Mouse (Mus musculus) G1E-ER4 (cell line): ENCODE data around the gene Oprm1. TPM values are rescaled to one million over a fixed set of nuclear protein-coding genes. Genes with fewer than 3 reads are reported as not detected.

Experiments
- GATA1 ChIP-seq: IDR thresholded peaks from one replicate; pipeline ENCODE4 v1.8.0; 2012; ENCODE audit warnings: low read length, inconsistent platforms
- polyA plus RNA-seq: library from polyadenylated mRNA; stranded (reverse); fragments of >175 nt; gene quantifications from 2 replicates; pipeline ENCODE4 v1.2.3, GENCODE M21; 2012

Oprm1 gene
- polyA plus RNA-seq, 1 experiment, result not detected

DNA sequence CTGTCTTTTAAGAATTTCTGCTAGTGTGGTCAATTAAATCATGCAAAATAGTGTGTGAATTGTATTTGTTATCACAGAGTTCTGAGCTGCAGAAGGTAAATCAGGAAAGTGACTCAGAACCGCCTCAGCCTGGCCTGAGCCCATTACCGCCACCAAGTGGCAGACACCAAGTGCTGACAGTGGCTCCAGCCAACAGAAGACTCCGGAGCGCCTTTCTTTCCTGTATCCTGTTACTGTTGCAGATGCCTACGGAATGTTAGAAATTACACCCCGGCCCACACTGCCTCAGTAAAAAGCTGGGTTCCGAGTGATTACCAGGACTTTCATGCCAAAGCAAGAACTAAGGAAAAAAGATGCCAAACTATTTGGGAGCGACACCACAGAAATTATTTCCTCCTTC lies 317.9 kb downstream of the Oprm1 start:
- no peak for TF ChIP-seq GATA1

DNA sequence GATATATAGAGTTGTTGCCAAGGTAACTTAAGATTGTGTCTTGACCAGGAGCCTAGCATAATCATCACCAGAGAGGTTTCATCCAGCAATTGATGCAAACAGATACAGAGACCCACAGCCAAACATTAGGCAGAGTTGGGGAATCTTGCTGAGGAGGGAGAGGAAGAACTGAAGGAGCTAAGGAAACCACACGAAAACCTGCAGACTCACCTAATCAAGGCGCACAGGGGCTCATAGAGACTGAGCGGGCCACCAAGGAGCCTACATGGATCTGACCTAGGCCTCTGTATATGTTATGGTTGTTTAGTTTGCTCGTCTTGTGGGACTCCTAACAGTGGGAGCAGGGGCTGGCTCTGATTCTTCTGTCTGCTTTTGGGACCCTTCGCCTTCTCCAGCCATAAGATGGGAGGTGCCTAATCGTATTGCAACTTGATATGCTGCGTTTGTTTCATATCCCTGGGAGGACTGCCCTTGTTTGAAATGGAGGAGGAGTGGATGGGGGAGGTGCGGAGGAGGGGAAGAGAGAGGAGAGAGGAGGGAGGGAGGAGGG lies 318.4 kb downstream of the Oprm1 start:
- no peak for TF ChIP-seq GATA1

DNA sequence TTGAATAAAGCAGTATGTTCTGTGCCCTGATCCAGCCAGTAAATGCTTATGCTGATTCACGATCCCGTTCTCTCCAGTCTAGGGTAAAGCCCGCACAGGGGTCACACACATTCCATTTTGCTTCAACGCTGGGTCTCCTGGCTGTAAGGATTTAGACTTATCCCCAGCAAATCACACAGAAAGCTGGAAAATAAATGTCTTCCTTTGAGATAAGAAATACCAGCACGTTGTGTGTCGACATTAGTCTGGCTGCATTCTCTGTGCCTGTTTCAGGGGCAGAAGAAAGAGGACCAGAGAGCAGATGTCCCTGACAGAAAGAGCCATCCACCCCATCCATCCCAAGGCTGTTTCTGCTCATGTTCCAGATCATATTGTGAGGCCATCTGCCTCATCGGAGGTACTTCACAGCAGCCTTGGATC lies 319.1 kb downstream of the Oprm1 start:
- no peak for TF ChIP-seq GATA1

DNA sequence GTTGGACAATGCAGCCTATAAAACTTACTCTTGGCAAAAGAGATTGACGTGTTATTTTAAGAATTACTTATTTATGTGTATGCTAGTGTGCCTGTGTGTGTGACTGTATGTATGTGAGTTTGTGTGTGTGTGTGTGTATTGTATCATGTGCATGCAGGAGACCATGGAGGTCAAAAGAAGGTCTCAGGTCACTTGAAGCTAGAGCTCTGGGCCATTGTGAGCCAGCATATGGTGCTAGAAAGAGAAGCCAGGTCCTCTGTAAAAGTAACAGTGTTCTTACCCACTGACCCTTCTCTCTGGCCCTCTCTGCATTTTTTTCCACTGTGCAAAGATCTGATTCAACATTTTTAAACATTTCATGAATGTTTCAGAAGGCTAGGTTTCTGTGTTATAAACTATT lies 319.7 kb downstream of the Oprm1 start:
- TF ChIP-seq GATA1, result no peak

Other genes with a start within 250 kb of the Oprm1 start
- not detected in 2 replicates for gene Gm10945, start 3.3 kb downstream of the Oprm1 start, polyA plus RNA-seq